Mouse (Mus musculus) CD4-positive naive resting alpha-beta T cell, adult 76 days (primary cell): ENCODE measurements around the gene Emp1. TPM values are rescaled to one million over a fixed set of nuclear protein-coding genes. Genes with fewer than 3 reads are reported as not detected.

Source experiments
- total RNA-seq: library from RNA; stranded (reverse); gene quantifications from one replicate; pipeline ENCODE4 v1.2.4, GENCODE M21; 2023

Emp1 gene
- total RNA-seq: 22.4 TPM

GRCm38 (mm10) chr6:135362459-135363159 lies at the start of gene Emp1:
Gene Emp1 (plus strand): TSS chr6:135362545.

Other genes starting within 250 kb of the Emp1 start
- gene Gprc5d, start 244.3 kb upstream of the Emp1 start, total RNA-seq: not detected
- 20.1 TPM for gene Fam234b, start 164.6 kb upstream of the Emp1 start, total RNA-seq
- gene Hebp1, start 164.5 kb upstream of the Emp1 start, total RNA-seq: 10.9 TPM
- not detected for gene Gsg1, start 108.2 kb upstream of the Emp1 start, total RNA-seq
- not detected for gene Pbp2, start 52.1 kb upstream of the Emp1 start, total RNA-seq